Mouse (Mus musculus) hindbrain, embryonic 10.5 days (tissue): Measurements from ENCODE around the gene Timm44. TPM values are rescaled to one million over a fixed set of nuclear protein-coding genes. Genes with fewer than 3 reads are reported as not detected.
A peak's percentile ranks its signal among the peaks of the same experiment; 100 is the strongest.

Experiments
- DNase-seq: peaks from one replicate; pipeline ENCODE4 v3.0.0-alpha.2; 2017; ENCODE audit warnings: low spot score
- H3K27ac ChIP-seq: fragments of 300-500 bp; sonication (generic); 2 replicates; pipeline ENCODE4 v1.5.1; 2016; ENCODE audit warnings: mild to moderate bottlenecking, moderate library complexity
- H3K27me3 ChIP-seq: fragments of 300-500 bp; sonication (generic); 2 replicates; pipeline ENCODE4 v1.6.1; 2016; ENCODE audit warnings: mild to moderate bottlenecking; ENCODE audit not compliant: poor library complexity, insufficient read depth, severe bottlenecking
- H3K36me3 ChIP-seq: fragments of 300-500 bp; sonication (generic); 2 replicates; pipeline ENCODE4 v1.6.1; 2016; ENCODE audit warnings: mild to moderate bottlenecking, moderate library complexity
- H3K4me1 ChIP-seq: fragments of 300-500 bp; sonication (generic); replicated peaks from 2 replicates; pipeline ENCODE4 v1.6.1; 2016; ENCODE audit warnings: mild to moderate bottlenecking
- H3K4me3 ChIP-seq: fragments of 300-500 bp; sonication (generic); 2 replicates; pipeline ENCODE4 v1.5.1; 2016; ENCODE audit warnings: mild to moderate bottlenecking, moderate library complexity
- H3K9me3 ChIP-seq: fragments of 300-500 bp; sonication (generic); 2 replicates; pipeline ENCODE4 v1.6.1; 2016; ENCODE audit warnings: mild to moderate bottlenecking, moderate library complexity
- WGBS: fragments of 180-500 bp; shearing (Covaris S2); methylation state at CpG from one replicate; pipeline ENCODE4 v1.1.7; 2016; 5-methylcytosine and 5-hydroxymethylcytosine counted together
- polyA plus RNA-seq: library from polyadenylated mRNA; unstranded; fragments of >200 nt; fragmentation: Nextera tagmentation; extraction: Ambion mirVana; gene quantifications from 2 replicates; pipeline ENCODE4 v1.2.1, GENCODE M21; 2016

The Timm44 gene
- polyA plus RNA-seq, 1 experiment from 2014 or later: 60.6 TPM

- Histone ChIP-seq H3K4me1 (peaks cover 51% of the 10 kb centered on the region), H3K27me3 (peaks cover 66% of the 10 kb centered on the region), H3K27ac (peak within 1 kb of the TSS; percentile 94), H3K36me3 (peaks cover 6% of the 10 kb centered on the region; the same call in 1 of the 2 replicates), H3K4me3 (peak within 1 kb of the TSS; percentile 70), H3K9me3 (no peaks in the 10 kb centered on the region)
- WGBS: 1% methylated on average over 44 of the region's 44 CpGs
- peak; percentile 84 for DNase-seq
Observed at GRCm38 (mm10) chr8:4216791-4217621, 58.7 kb downstream of the Timm44 start, which contains the start of gene Prr36. Gene Prr36, minus strand, starts transcription at chr8:4217459.

- Histone ChIP-seq H3K4me1 (peaks cover 51% of the 10 kb centered on the region), H3K27ac (peak overlapping the region; percentile 94), H3K36me3 (peaks cover 7% of the 10 kb centered on the region; the same call in 1 of the 2 replicates), H3K9me3 (no peaks in the 10 kb centered on the region), H3K4me3 (peak overlapping the region; percentile 70), H3K27me3 (peaks cover 70% of the 10 kb centered on the region)
- DNase-seq: no peak
- 4% methylated on average over 18 of the region's 18 CpGs for WGBS
Observed at GRCm38 (mm10) chr8:4216296-4216695, 59.4 kb downstream of the Timm44 start.

GRCm38 (mm10) chr8:4214006-4214980, 61.4 kb downstream of the Timm44 start:
- WGBS: 8% methylated on average over 33 of the region's 33 CpGs
- peaks cover 66% of the 10 kb centered on the region for H3K27me3 ChIP-seq
- H3K9me3 ChIP-seq: peaks cover 3% of the 10 kb centered on the region; the same call in 1 of the 2 replicates
- peak overlapping the region; percentile 50 for H3K4me3 ChIP-seq
- H3K4me1 ChIP-seq: peaks cover 51% of the 10 kb centered on the region
- H3K27ac ChIP-seq: peak overlapping the region; percentile 77
- H3K36me3 ChIP-seq: peaks cover 27% of the 10 kb centered on the region
- DNase-seq: peak; percentile 44

- Histone ChIP-seq H3K4me1 (peaks cover 51% of the 10 kb centered on the region), H3K36me3 (peaks cover 31% of the 10 kb centered on the region), H3K27ac (peak overlapping the region; percentile 77), H3K27me3 (peaks cover 67% of the 10 kb centered on the region), H3K4me3 (peak overlapping the region; percentile 50), H3K9me3 (peaks cover 4% of the 10 kb centered on the region; the same call in 1 of the 2 replicates)
- WGBS: 2% methylated on average over 18 of the region's 18 CpGs
- DNase-seq: peak; percentile 48
Observed at GRCm38 (mm10) chr8:4213210-4214005, 62.3 kb downstream of the Timm44 start.

- H3K27me3 ChIP-seq: peaks cover 67% of the 10 kb centered on the region
- 2% methylated on average over 25 of the region's 25 CpGs for WGBS
- DNase-seq: peak; percentile 48
Observed at GRCm38 (mm10) chr8:4212809-4213209, 62.9 kb downstream of the Timm44 start.

GRCm38 (mm10) chr8:4211097-4211496, 64.6 kb downstream of the Timm44 start:
- Histone ChIP-seq H3K4me3 (no peak overlapping the region), H3K27ac (no peak overlapping the region), H3K4me1 (peaks cover 50% of the 10 kb centered on the region), H3K36me3 (peaks cover 44% of the 10 kb centered on the region), H3K27me3 (peaks cover 67% of the 10 kb centered on the region), H3K9me3 (peaks cover 4% of the 10 kb centered on the region; the same call in 1 of the 2 replicates)
- no peak for DNase-seq
- 79% methylated on average over 6 of the region's 6 CpGs for WGBS

More at GRCm38 (mm10) chr8:4212809-4213209, 62.9 kb downstream of the Timm44 start:
- peaks cover 4% of the 10 kb centered on the region; the same call in 1 of the 2 replicates for H3K9me3 ChIP-seq
- peaks cover 31% of the 10 kb centered on the region for H3K36me3 ChIP-seq
- H3K4me3 ChIP-seq: peak overlapping the region; percentile 50
- peak overlapping the region; percentile 77 for H3K27ac ChIP-seq
- peaks cover 51% of the 10 kb centered on the region for H3K4me1 ChIP-seq

Other genes starting within 250 kb of the Timm44 start
- not detected in 2 replicates for gene Cd209f, start 170.1 kb downstream of the Timm44 start, polyA plus RNA-seq
- gene Cd209g, start 141.8 kb downstream of the Timm44 start, polyA plus RNA-seq: not detected in 2 replicates
- gene Evi5l, start 109.3 kb downstream of the Timm44 start, polyA plus RNA-seq: 28.1 and 43.7 TPM in 2 replicates
- 13.1 and 27.1 TPM in 2 replicates for gene Prr36, start 58.5 kb downstream of the Timm44 start, polyA plus RNA-seq
- 0.30 TPM in 1 of 2 replicates, not detected in the other for gene Lrrc8e, start 49.1 kb downstream of the Timm44 start, polyA plus RNA-seq
- 34.7 and 39.4 TPM in 2 replicates for gene Map2k7, start 37.2 kb downstream of the Timm44 start, polyA plus RNA-seq
- 0.68 and 1.8 TPM in 2 replicates for gene Gm49320, start 37.0 kb downstream of the Timm44 start, polyA plus RNA-seq
- gene Tgfbr3l, start 27.7 kb downstream of the Timm44 start, polyA plus RNA-seq: 2.4 and 3.7 TPM in 2 replicates
- gene Snapc2, start 22.8 kb downstream of the Timm44 start, polyA plus RNA-seq: 62.1 and 69.8 TPM in 2 replicates
- gene Ctxn1, start 16.6 kb downstream of the Timm44 start, polyA plus RNA-seq: 133 and 197 TPM in 2 replicates
- gene Ccl25, start 49.3 kb upstream of the Timm44 start, polyA plus RNA-seq: 22.6 and 24.0 TPM in 2 replicates
- 306 and 336 TPM in 2 replicates for gene Elavl1, start 49.5 kb upstream of the Timm44 start, polyA plus RNA-seq
- gene Cers4, start 217.1 kb upstream of the Timm44 start, polyA plus RNA-seq: 13.4 TPM in 2 replicates